8 mouse cellular contexts compared by ENCODE assay signal in the genomic region with DNA sequence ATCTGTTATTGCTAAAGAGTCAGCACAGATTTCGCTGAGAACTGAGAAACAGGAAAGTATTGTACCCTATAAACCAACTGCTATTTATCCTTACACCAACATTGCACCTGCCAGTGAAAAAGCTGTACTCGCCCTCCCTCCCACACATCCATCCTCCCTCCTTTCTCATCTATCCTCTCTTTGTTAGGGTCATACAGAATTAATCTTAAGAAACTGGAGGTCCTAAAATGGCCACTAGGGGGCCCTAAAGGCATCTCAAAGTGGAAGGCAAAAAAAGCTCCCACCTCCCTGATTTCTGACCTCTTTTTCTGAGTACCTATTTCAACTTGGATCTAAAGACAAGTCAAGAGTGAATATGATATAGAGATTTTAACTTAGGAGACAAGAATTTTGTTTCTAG. TPM values are rescaled to one million over a fixed set of nuclear protein-coding genes. Genes with fewer than 3 reads are reported as not detected.
A peak's percentile ranks its signal among the peaks of the same experiment; 100 is the strongest.
DNase-seq lines count a peak whose midpoint lies in the region; ATAC-seq lines count a peak whose summit lies in the region.

No protein-coding gene starts in this region.

- peak; percentile 45 for DNase-seq in kidney, adult 18-20 months
- peak; percentile 20 for DNase-seq in adrenal gland, adult 8-10 months
- DNase-seq in embryonic facial prominence, embryonic 11.5 days (ENCODE audit: low spot score) = peak; percentile 91
- peak; percentile 89 to 90 for DNase-seq in left cerebral cortex, postnatal 14 days (ENCODE audit: low spot score in 2 of 2)
- peak; percentile 65 for DNase-seq in neural tube, embryonic 11.5 days (ENCODE audit: low spot score)
- DNase-seq in spleen, postnatal 14 days (ENCODE audit: low spot score in 2 of 2) = no peak

- 15% methylated on average over 2 of the region's 2 CpGs for WGBS in kidney, embryonic 14.5 days
- WGBS in embryonic facial prominence, embryonic 11.5 days = 17% methylated on average over 2 of the region's 2 CpGs
- 16% methylated on average over 2 of the region's 2 CpGs for WGBS in hindbrain, embryonic 16.5 days
- WGBS in neural tube, embryonic 11.5 days = 37% methylated on average over 2 of the region's 2 CpGs

- H3K4me3 ChIP-seq in kidney, embryonic 14.5 days (ENCODE audit: low read length) = no peak overlapping the region
- H3K4me3 ChIP-seq in embryonic facial prominence, embryonic 11.5 days (ENCODE audit: low read depth, low read length) = no peak overlapping the region
- H3K4me3 ChIP-seq in hindbrain, embryonic 16.5 days (ENCODE audit: low read length) = no peak overlapping the region
- H3K4me3 ChIP-seq in neural tube, embryonic 11.5 days (ENCODE audit: low read depth, low read length) = no peak overlapping the region

- no peak overlapping the region for H3K27ac ChIP-seq in kidney, embryonic 14.5 days (ENCODE audit: low read depth, low read length)
- no peak overlapping the region for H3K27ac ChIP-seq in embryonic facial prominence, embryonic 11.5 days (replicated peaks; ENCODE audit: low read depth, low read length)
- no peak overlapping the region for H3K27ac ChIP-seq in hindbrain, embryonic 16.5 days (ENCODE audit: low read depth, low read length)
- H3K27ac ChIP-seq in neural tube, embryonic 11.5 days (ENCODE audit: low read depth, low read length) = no peak overlapping the region

- no peak overlapping the region for H3K4me2 ChIP-seq in kidney, embryonic 14.5 days (replicated peaks; ENCODE audit: low read depth, low read length)
- H3K4me2 ChIP-seq in embryonic facial prominence, embryonic 11.5 days (ENCODE audit: low read depth, low read length) = no peak overlapping the region
- H3K4me2 ChIP-seq in hindbrain, embryonic 16.5 days (ENCODE audit: low read length) = peak overlapping the region; percentile 81
- no peak overlapping the region for H3K4me2 ChIP-seq in neural tube, embryonic 11.5 days (ENCODE audit: low read depth)

- intact Hi-C loops in left cerebral cortex, postnatal 14 days (cut with DNase I) = loop anchor here (5.0 to 10.0 kb wide), 2 partner anchors 259 to 1576 kb away; no protein-coding TSS in a partner anchor

- ATAC-seq in kidney, embryonic 14.5 days (ENCODE audit: low FRiP score, low TSS enrichment) = no peak
- no peak for ATAC-seq in embryonic facial prominence, embryonic 11.5 days (replicated peaks; ENCODE audit: insufficient number of reproducible peaks, low FRiP score, low TSS enrichment, low read depth)
- ATAC-seq in hindbrain, embryonic 16.5 days = no peak
- no peak for ATAC-seq in neural tube, embryonic 11.5 days (ENCODE audit: insufficient read depth, low FRiP score, low TSS enrichment)

- H3K27me3 ChIP-seq in kidney, embryonic 14.5 days (ENCODE audit: control insufficient read depth, insufficient read depth, low read length) = no peaks in the 10 kb centered on the region
- H3K27me3 ChIP-seq in embryonic facial prominence, embryonic 11.5 days (ENCODE audit: control insufficient read depth, insufficient read depth, low read length) = no peaks in the 10 kb centered on the region
- no peaks in the 10 kb centered on the region for H3K27me3 ChIP-seq in hindbrain, embryonic 16.5 days (replicated peaks; ENCODE audit: control insufficient read depth, insufficient read depth, low read length)
- no peaks in the 10 kb centered on the region for H3K27me3 ChIP-seq in neural tube, embryonic 11.5 days (ENCODE audit: control insufficient read depth, insufficient read depth, low read length)

- H3K4me1 ChIP-seq in kidney, embryonic 14.5 days (ENCODE audit: control insufficient read depth, insufficient read depth, low read length) = peaks cover 13% of the 10 kb centered on the region
- no peaks in the 10 kb centered on the region for H3K4me1 ChIP-seq in embryonic facial prominence, embryonic 11.5 days (ENCODE audit: control insufficient read depth, insufficient read depth, low read length)
- H3K4me1 ChIP-seq in hindbrain, embryonic 16.5 days (ENCODE audit: control insufficient read depth, insufficient read depth, low read depth, low read length) = peaks cover 10% of the 10 kb centered on the region
- peaks cover 12% of the 10 kb centered on the region for H3K4me1 ChIP-seq in neural tube, embryonic 11.5 days (ENCODE audit: control insufficient read depth, insufficient read depth, low read length)

- H3K9ac ChIP-seq in kidney, embryonic 14.5 days (ENCODE audit: low read depth, low read length) = no peak overlapping the region
- H3K9ac ChIP-seq in embryonic facial prominence, embryonic 11.5 days (replicated peaks; ENCODE audit: low read length) = no peak overlapping the region
- H3K9ac ChIP-seq in hindbrain, embryonic 16.5 days (ENCODE audit: low read depth, low read length) = no peak overlapping the region
- H3K9ac ChIP-seq in neural tube, embryonic 11.5 days (ENCODE audit: low read length) = no peak overlapping the region

- no peaks in the 10 kb centered on the region for H3K36me3 ChIP-seq in kidney, embryonic 14.5 days (ENCODE audit: control insufficient read depth, insufficient read depth, low read length)
- no peaks in the 10 kb centered on the region for H3K36me3 ChIP-seq in embryonic facial prominence, embryonic 11.5 days (replicated peaks; ENCODE audit: control insufficient read depth, insufficient read depth, low read depth, low read length)
- no peaks in the 10 kb centered on the region for H3K36me3 ChIP-seq in hindbrain, embryonic 16.5 days (ENCODE audit: control insufficient read depth, insufficient read depth, low read length)
- H3K36me3 ChIP-seq in neural tube, embryonic 11.5 days (ENCODE audit: control insufficient read depth, insufficient read depth, low read length) = no peaks in the 10 kb centered on the region

- H3K9me3 ChIP-seq in kidney, embryonic 14.5 days (ENCODE audit: control insufficient read depth, low read length) = no peaks in the 10 kb centered on the region
- no peaks in the 10 kb centered on the region for H3K9me3 ChIP-seq in embryonic facial prominence, embryonic 11.5 days (replicated peaks; ENCODE audit: control insufficient read depth, low read length)
- no peaks in the 10 kb centered on the region for H3K9me3 ChIP-seq in hindbrain, embryonic 16.5 days (ENCODE audit: control insufficient read depth, low read length)
- no peaks in the 10 kb centered on the region for H3K9me3 ChIP-seq in neural tube, embryonic 11.5 days (ENCODE audit: control insufficient read depth, low read length)

RNA-seq across cellular contexts. Expression of gene Large1, which starts 2.6 kb away (rescaled TPM):
- 8.1 and 10.4 TPM in 2 replicates for polyA plus RNA-seq in kidney, embryonic 14.5 days (2014; fragmentation: Nextera tagmentation; extraction: Ambion mirVana)
- total RNA-seq in adrenal gland, adult 8-10 months (2022) = 10 to 100 TPM; 27.9 to 31.7 (median 29.1) TPM
- 8.0 and 8.6 TPM in 2 replicates for polyA plus RNA-seq in embryonic facial prominence, embryonic 11.5 days (2014; fragmentation: Nextera tagmentation; extraction: Ambion mirVana)
- polyA plus RNA-seq in hindbrain, embryonic 16.5 days (2015; fragmentation: Nextera tagmentation; extraction: Ambion mirVana) = 15.7 and 16.3 TPM in 2 replicates
- 100 to 1,000 TPM; 157 to 166 TPM for total RNA-seq in left cerebral cortex, postnatal 14 days (2021)
- polyA plus RNA-seq in neural tube, embryonic 11.5 days (2014; fragmentation: Nextera tagmentation; extraction: Ambion mirVana) = 10.0 and 11.0 TPM in 2 replicates

Comparison
In these comparisons a context has a peak if more than half of its experiments do, and no peak if none do; other contexts are left out.
1. DNase-seq: peak in kidney, adult 18-20 months (single experiment), adrenal gland, adult 8-10 months (single experiment), embryonic facial prominence, embryonic 11.5 days (single experiment), left cerebral cortex, postnatal 14 days (2 of 2) and neural tube, embryonic 11.5 days (single experiment); none in spleen, postnatal 14 days (0 of 2).